Mouse (Mus musculus): ENCODE data around the gene Daam1.

GRCm38 (mm10) chr12:71821272-71821671 is 9.6 kb upstream of the Daam1 start:
- no peak for TF ChIP-seq CTCF (IDR thresholded peaks at IDR 0.05; ENCODE audit: low read depth, low read length)
- no peak for TF ChIP-seq POLR2A (IDR thresholded peaks at IDR 0.05; ENCODE audit: borderline replicate concordance, low read depth, low read length)
